Mouse (Mus musculus) thymus, postnatal 10 days (tissue): ENCODE data around the gene Rsbn1l.
A peak's percentile ranks its signal among the peaks of the same experiment; 100 is the strongest.

Source experiments
- DNase-seq, 2 experiments: peaks; one replicate each; pipeline ENCODE4 v3.0.0; 2021; ENCODE audit warnings: low spot score in 2 of 2

Rsbn1l gene

GRCm38 (mm10) chr5:20904647-20905046 lies 51.6 kb downstream of the Rsbn1l start:
- no peak for DNase-seq

GRCm38 (mm10) chr5:20897446-20898167 lies 58.6 kb downstream of the Rsbn1l start:
- no peak for DNase-seq

- no peak for DNase-seq
Measured at GRCm38 (mm10) chr5:20884036-20884620, 72.1 kb downstream of the Rsbn1l start.

- DNase-seq = peak; percentile 98 to 99
Measured at GRCm38 (mm10) chr5:20881915-20882800, 74.0 kb downstream of the Rsbn1l start, which contains the start of the genes Phtf2 and Tmem60. TSS of gene Phtf2 (minus strand) at chr5:20882124. TSS of gene Tmem60 (plus strand) at chr5:20882191.

GRCm38 (mm10) chr5:20880797-20881775 lies 75.1 kb downstream of the Rsbn1l start:
- peak; percentile 48 to 52 for DNase-seq

- no peak for DNase-seq
Measured at GRCm38 (mm10) chr5:20880386-20880785, 75.8 kb downstream of the Rsbn1l start.

- DNase-seq = no peak
Measured at GRCm38 (mm10) chr5:20876934-20877426, 79.2 kb downstream of the Rsbn1l start.

- DNase-seq = no peak
Measured at GRCm38 (mm10) chr5:20873146-20873545, 83.1 kb downstream of the Rsbn1l start.

- no peak for DNase-seq
Measured at GRCm38 (mm10) chr5:20865193-20865755, 90.9 kb downstream of the Rsbn1l start.

- no peak for DNase-seq
Measured at GRCm38 (mm10) chr5:20864216-20864969, 91.8 kb downstream of the Rsbn1l start.

- DNase-seq = no peak
Measured at GRCm38 (mm10) chr5:20861901-20862300, 94.3 kb downstream of the Rsbn1l start.

- DNase-seq = no peak
Measured at GRCm38 (mm10) chr5:20860565-20860964, 95.6 kb downstream of the Rsbn1l start.

GRCm38 (mm10) chr5:20858404-20858803 lies 97.8 kb downstream of the Rsbn1l start:
- no peak for DNase-seq

GRCm38 (mm10) chr5:20855066-20855465 lies 101.1 kb downstream of the Rsbn1l start:
- DNase-seq = no peak

- no peak for DNase-seq
Measured at GRCm38 (mm10) chr5:20847010-20847409, 109.2 kb downstream of the Rsbn1l start.

- DNase-seq = no peak
Measured at GRCm38 (mm10) chr5:20843816-20844215, 112.4 kb downstream of the Rsbn1l start.

GRCm38 (mm10) chr5:20843405-20843804 lies 112.8 kb downstream of the Rsbn1l start:
- DNase-seq = no peak
